Mouse (Mus musculus) liver, postnatal 0 days (tissue): Measurements from ENCODE around the gene Acot6. TPM values are rescaled to one million over a fixed set of nuclear protein-coding genes. Genes with fewer than 3 reads are reported as not detected.

Experiments
- ATAC-seq: fragments of 200-750 bp; cut with Nextera tagmentation; 2 replicates; pipeline ENCODE4 v1.8.0; 2017; ENCODE audit warnings: mild to moderate bottlenecking, moderate library complexity
- DNase-seq: peaks from one replicate; pipeline ENCODE4 v3.0.0-alpha.2; 2016
- H3K27ac ChIP-seq: fragments of 300-500 bp; sonication (generic); 2 replicates; pipeline ENCODE4 v1.5.1; 2014; ENCODE audit warnings: antibody characterized with exemption, moderate library complexity, mild to moderate bottlenecking, low read depth
- H3K27me3 ChIP-seq: fragments of 300-500 bp; sonication (generic); 2 replicates; pipeline ENCODE4 v1.6.1; 2014; ENCODE audit warnings: low read length, control low read depth, mixed read lengths; ENCODE audit not compliant: insufficient read depth
- H3K36me3 ChIP-seq: fragments of 300-500 bp; sonication (generic); replicated peaks from 2 replicates; pipeline ENCODE4 v1.6.1; 2014; ENCODE audit warnings: mild to moderate bottlenecking, control low read depth, low read length, moderate library complexity, mixed read lengths; ENCODE audit not compliant: insufficient read depth
- H3K4me1 ChIP-seq: fragments of 300-500 bp; sonication (generic); 2 replicates; pipeline ENCODE4 v1.6.1; 2014; ENCODE audit warnings: antibody characterized with exemption, mild to moderate bottlenecking, control low read depth; ENCODE audit not compliant: insufficient read depth
- H3K4me2 ChIP-seq: fragments of 300-500 bp; sonication (generic); 2 replicates; pipeline ENCODE4 v1.6.1; 2014; ENCODE audit warnings: low read depth, mild to moderate bottlenecking, low read length, moderate library complexity, mixed read lengths
- H3K4me3 ChIP-seq: fragments of 300-500 bp; sonication (generic); 2 replicates; pipeline ENCODE4 v1.5.1; 2014; ENCODE audit warnings: low read depth, low read length
- H3K9ac ChIP-seq: fragments of 300-500 bp; sonication (generic); replicated peaks from 2 replicates; pipeline ENCODE4 v1.6.1; 2014; ENCODE audit warnings: mild to moderate bottlenecking, moderate library complexity
- H3K9me3 ChIP-seq: fragments of 300-500 bp; sonication (generic); 2 replicates; pipeline ENCODE4 v1.6.1; 2016; ENCODE audit warnings: mild to moderate bottlenecking, control low read depth, low read length, mixed read lengths
- CTCF ChIP-seq: sonication (generic); IDR thresholded peaks from 2 replicates; pipeline ENCODE4 v1.5.1; 2016; ENCODE audit warnings: antibody characterized with exemption, low read depth
- EP300 ChIP-seq: IDR thresholded peaks from 2 replicates; pipeline ENCODE4 v1.6.1; 2016; ENCODE audit warnings: antibody characterized with exemption, low read depth, mild to moderate bottlenecking
- WGBS: fragments of 180-500 bp; shearing (Covaris S2); extraction: QIAGEN DNeasy Blood & Tissue Kit; methylation state at CpG from one replicate; pipeline ENCODE4 v1.1.7; 2014; ENCODE audit not compliant: insufficient replicate concordance; 5-methylcytosine and 5-hydroxymethylcytosine counted together
- polyA plus RNA-seq: library from polyadenylated mRNA; unstranded; fragments of >200 nt; fragmentation: Nextera tagmentation; extraction: Ambion mirVana; gene quantifications from 2 replicates; pipeline ENCODE4 v1.2.1, GENCODE M21; 2015

The Acot6 gene
- polyA plus RNA-seq, 1 experiment from 2014 or later: 1.9 TPM

- Histone ChIP-seq H3K27me3 (no peaks in the 10 kb centered on the region), H3K4me1 (peaks cover 45% of the 10 kb centered on the region), H3K4me3 (peak overlapping the region; percentile 51), H3K9ac (peak overlapping the region; percentile 52), H3K4me2 (peak overlapping the region; percentile 62), H3K27ac (peak overlapping the region; percentile 89), H3K36me3 (peaks cover 45% of the 10 kb centered on the region), H3K9me3 (no peaks in the 10 kb centered on the region)
- ATAC-seq: peak; percentile 87
- peak; percentile 82 for DNase-seq
- peak; percentile 89 for TF ChIP-seq EP300
- no peak for TF ChIP-seq CTCF
- WGBS: 24% methylated on average over 6 of the region's 6 CpGs
Observed at GRCm38 (mm10) chr12:84150976-84151375, 50.5 kb downstream of the Acot6 start.

DNA sequence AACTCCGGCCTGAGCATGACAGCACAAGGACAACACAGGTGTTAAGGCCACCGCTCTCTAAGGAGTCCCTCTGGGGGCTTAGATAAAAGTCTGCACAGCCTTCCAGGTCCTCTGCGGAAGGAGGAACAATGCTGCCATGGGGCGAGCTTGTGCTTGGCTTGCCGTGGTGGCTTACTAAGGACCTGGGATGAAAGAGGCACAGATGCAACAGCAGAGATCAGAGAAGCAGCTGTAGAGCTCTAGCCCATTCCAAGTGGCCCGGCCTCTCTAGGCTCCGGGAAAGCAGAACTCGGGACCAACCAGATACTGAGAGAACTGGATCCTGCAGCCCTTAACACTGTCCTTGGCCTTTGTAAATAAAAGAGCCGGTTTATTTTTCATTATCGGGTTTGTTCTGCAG lies 51.5 kb downstream of the Acot6 start:
- Histone ChIP-seq H3K9ac (peak overlapping the region; percentile 52), H3K4me1 (peaks cover 45% of the 10 kb centered on the region), H3K27ac (peak overlapping the region; percentile 89), H3K4me3 (peak overlapping the region; percentile 51), H3K36me3 (peaks cover 55% of the 10 kb centered on the region), H3K27me3 (no peaks in the 10 kb centered on the region), H3K9me3 (no peaks in the 10 kb centered on the region), H3K4me2 (peak overlapping the region; percentile 62)
- TF ChIP-seq EP300: no peak
- TF ChIP-seq CTCF: no peak
- DNase-seq (no peak), ATAC-seq (peak; percentile 5; the same call in 1 of the 2 replicates)
- WGBS: 67% methylated on average over 10 of the region's 10 CpGs

DNA sequence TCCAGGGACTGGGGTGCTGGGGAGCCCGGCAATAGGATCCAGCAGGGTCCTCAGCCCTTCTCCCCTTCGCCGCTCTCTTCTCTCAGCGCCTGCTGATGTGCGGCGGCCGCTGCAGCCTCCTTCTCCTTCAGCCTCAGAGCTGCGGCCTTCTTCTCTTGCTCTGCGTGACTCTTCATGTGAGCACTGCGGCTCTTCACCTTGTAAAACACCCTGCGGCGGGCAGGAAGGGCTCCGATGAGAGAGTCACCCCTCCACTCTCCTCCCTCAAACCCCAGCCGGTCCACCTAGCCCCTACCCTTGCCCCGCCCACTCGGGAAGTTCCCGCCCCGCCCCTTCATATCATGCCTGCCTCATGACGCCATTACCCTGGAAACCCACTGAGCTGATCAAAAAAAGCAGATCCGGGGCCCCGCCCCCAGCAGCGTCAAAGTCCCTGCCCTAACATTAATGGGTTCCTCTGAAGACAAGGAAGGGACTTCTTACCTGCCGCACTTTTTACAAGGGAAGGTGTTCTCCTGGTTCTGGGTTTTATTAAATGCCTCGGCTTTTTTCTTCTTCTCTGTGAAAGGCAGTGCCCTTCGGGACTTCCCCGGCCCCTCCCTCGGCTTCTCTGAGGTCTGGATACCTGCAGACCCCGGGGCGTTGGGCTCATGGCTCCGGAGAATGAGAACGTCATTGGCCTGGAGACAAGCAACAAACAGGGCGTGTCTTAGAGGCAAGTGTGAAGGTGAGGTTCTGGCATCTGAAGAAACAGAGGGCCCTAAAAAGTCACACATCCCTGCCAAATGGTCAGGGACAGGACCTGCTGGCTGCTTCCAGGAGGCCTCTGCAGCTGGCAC lies 52.1 kb downstream of the Acot6 start:
- no peak for ATAC-seq
- DNase-seq: peak; percentile 72
- Histone ChIP-seq H3K4me3 (peak overlapping the region; percentile 51), H3K27me3 (no peaks in the 10 kb centered on the region), H3K9me3 (no peaks in the 10 kb centered on the region), H3K27ac (peak overlapping the region; percentile 89), H3K4me1 (peaks cover 45% of the 10 kb centered on the region), H3K4me2 (peak overlapping the region; percentile 62), H3K36me3 (peaks cover 61% of the 10 kb centered on the region), H3K9ac (peak overlapping the region; percentile 52)
- TF ChIP-seq CTCF (no peak), EP300 (no peak)
- WGBS: 74% methylated on average over 32 of the region's 32 CpGs

GRCm38 (mm10) chr12:84153414-84153813 lies 53.0 kb downstream of the Acot6 start:
- Histone ChIP-seq H3K27me3 (no peaks in the 10 kb centered on the region), H3K9me3 (no peaks in the 10 kb centered on the region), H3K27ac (0 out of 2 replicates have a peak overlapping the region, but pooled peaks have one; percentile 89), H3K4me2 (0 out of 2 replicates have a peak overlapping the region, but pooled peaks have one; percentile 62), H3K4me3 (no peak overlapping the region), H3K4me1 (peaks cover 40% of the 10 kb centered on the region), H3K36me3 (peaks cover 70% of the 10 kb centered on the region), H3K9ac (no peak overlapping the region)
- TF ChIP-seq CTCF (no peak), EP300 (no peak)
- WGBS: 84% methylated on average over 6 of the region's 6 CpGs
- DNase-seq: no peak
- ATAC-seq: no peak

- DNase-seq: peak; percentile 44
- Histone ChIP-seq H3K36me3 (peaks cover 80% of the 10 kb centered on the region), H3K4me1 (peaks cover 29% of the 10 kb centered on the region), H3K4me3 (no peak overlapping the region), H3K27ac (no peak overlapping the region), H3K4me2 (no peak overlapping the region), H3K9ac (no peak overlapping the region), H3K9me3 (no peaks in the 10 kb centered on the region), H3K27me3 (no peaks in the 10 kb centered on the region)
- 80% methylated on average over 10 of the region's 11 CpGs for WGBS
- TF ChIP-seq EP300 (no peak), CTCF (peak; percentile 7; the same call in 1 of the 2 replicates)
- no peak for ATAC-seq
Observed at GRCm38 (mm10) chr12:84154786-84155522, 54.5 kb downstream of the Acot6 start.

DNA sequence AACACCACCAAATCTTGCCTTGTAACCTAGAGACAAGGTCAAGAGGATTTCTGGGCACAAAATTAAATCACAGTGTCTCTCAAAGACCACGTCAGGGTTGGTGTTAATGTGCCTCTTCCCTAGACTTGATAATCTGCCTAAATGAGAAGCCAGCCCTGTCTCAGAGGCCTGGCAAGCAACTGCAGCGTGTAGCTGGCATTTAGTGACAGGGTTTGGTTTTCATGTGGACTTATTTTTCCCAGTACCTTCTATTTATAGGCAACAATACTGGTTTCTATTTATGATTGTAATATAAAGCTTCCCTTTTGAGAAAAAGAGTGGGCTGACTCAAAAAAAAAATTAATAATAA lies 55.0 kb downstream of the Acot6 start:
- 85% methylated on average over 2 of the region's 2 CpGs for WGBS
- Histone ChIP-seq H3K9me3 (no peaks in the 10 kb centered on the region), H3K27ac (no peak overlapping the region), H3K27me3 (no peaks in the 10 kb centered on the region), H3K9ac (no peak overlapping the region), H3K4me3 (no peak overlapping the region), H3K4me2 (no peak overlapping the region), H3K36me3 (peaks cover 83% of the 10 kb centered on the region), H3K4me1 (peaks cover 25% of the 10 kb centered on the region)
- ATAC-seq (no peak), DNase-seq (no peak)
- TF ChIP-seq CTCF (no peak), EP300 (no peak)
